Mouse (Mus musculus): ENCODE data around the gene Olfr724. TPM values are rescaled to one million over a fixed set of nuclear protein-coding genes. Genes with fewer than 3 reads are reported as not detected.
"Not testable (repeated sequence)": the region's sequence is repeated elsewhere in the genome, so short reads cannot be mapped to it uniquely, and the experiment has no call there.

Olfr724 gene
- not detected in 2 replicates for polyA plus RNA-seq (2014; fragmentation: Nextera tagmentation; extraction: Ambion mirVana)

DNA sequence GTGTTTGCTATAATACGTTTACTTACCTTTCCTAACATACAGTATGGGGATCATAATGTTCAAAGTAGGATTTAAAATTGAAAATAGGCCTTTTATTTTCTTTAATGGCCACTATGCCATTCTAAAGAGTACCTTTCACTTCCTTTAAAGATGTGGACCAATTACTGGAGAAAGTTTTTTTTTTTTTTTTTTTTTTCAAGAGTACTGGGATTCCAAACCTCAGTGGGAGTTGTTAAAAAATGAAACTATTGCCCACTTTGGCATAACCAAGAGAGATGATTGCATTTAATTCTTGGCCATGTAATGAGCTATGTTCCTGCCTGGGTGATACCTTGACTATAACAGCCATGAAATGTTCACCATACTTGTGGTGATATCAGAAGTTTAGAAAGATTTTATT lies at the start of gene Olfr724:
Olfr724 (minus strand) TSS at position 101 of the 400 bp plus-strand sequence.
- H3K9me3 ChIP-seq (ENCODE audit: control insufficient read depth, low read length); H3K4me2 ChIP-seq; H3K27ac ChIP-seq (ENCODE audit: low read depth, low read length); ATAC-seq (replicated peaks; ENCODE audit: low FRiP score); H3K27me3 ChIP-seq (replicated peaks; ENCODE audit: control insufficient read depth, insufficient read depth, low read length); DNase-seq (ENCODE audit: low spot score); H3K9ac ChIP-seq (ENCODE audit: low read depth, low read length); H3K4me3 ChIP-seq (ENCODE audit: low read depth, low read length); H3K36me3 ChIP-seq (ENCODE audit: control insufficient read depth, insufficient read depth, low read length); H3K4me1 ChIP-seq (replicated peaks; ENCODE audit: control insufficient read depth, insufficient read depth, low read length): not testable (repeated sequence)
- 65% methylated on average over 1 of the region's 1 CpGs for WGBS

DNA sequence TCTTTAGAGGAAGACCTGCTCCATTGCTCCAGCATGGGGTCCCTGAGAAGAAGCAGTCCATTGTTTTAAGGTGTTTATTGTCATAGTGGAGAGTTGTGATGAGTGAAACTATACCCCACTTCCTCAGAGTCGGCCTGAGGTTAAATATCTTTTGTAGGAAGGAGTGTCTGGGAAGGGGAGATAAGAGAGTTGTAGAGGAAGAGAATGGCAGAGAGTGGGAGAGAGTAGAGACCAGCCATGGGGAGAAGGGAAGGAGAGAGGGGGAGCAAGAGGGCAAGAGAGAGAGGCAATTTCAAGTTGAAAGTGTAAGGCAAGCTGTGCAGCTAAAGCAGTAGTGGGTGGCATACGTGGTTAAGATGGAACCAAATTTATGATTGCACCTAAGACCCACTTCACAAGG lies 7.2 kb downstream of the Olfr724 start:
- peak; percentile 76 for ATAC-seq (replicated peaks; ENCODE audit: low FRiP score)
- no peak overlapping the region for H3K9ac ChIP-seq (ENCODE audit: low read depth, low read length)
- no peak overlapping the region for H3K4me2 ChIP-seq
- H3K4me3 ChIP-seq (ENCODE audit: low read depth, low read length) = no peak overlapping the region
- DNase-seq (ENCODE audit: low spot score) = no peak
- H3K9me3 ChIP-seq (ENCODE audit: control insufficient read depth, low read length) = 0 out of 2 replicates have a peak, but pooled peaks cover 2% of the 10 kb centered on the region
- H3K27ac ChIP-seq (ENCODE audit: low read depth, low read length) = no peak overlapping the region
- no peaks in the 10 kb centered on the region for H3K4me1 ChIP-seq (replicated peaks; ENCODE audit: control insufficient read depth, insufficient read depth, low read length)
- no peaks in the 10 kb centered on the region for H3K36me3 ChIP-seq (ENCODE audit: control insufficient read depth, insufficient read depth, low read length)
- WGBS = 22% methylated on average over 2 of the region's 2 CpGs
- no peaks in the 10 kb centered on the region for H3K27me3 ChIP-seq (replicated peaks; ENCODE audit: control insufficient read depth, insufficient read depth, low read length)

DNA sequence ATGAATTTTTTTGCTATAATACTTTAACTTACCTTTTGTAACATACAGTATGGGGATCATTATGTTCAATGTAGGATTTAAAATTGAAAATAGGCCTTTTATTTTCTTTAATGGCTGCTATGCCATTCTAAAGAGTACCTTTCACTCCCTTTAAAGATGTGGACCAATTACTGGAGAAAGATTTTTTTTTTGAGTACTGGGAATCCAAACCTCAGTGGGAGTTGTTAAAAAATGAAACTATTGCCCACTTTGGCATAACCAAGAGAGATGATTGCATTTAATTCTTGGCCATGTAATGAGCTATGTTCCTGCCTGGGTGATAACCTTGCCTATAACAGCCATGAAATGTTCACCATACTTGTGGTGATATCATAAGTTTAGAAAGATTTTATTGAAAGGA lies 31.4 kb downstream of the Olfr724 start, which contains the start of gene Olfr723:
Olfr723 (minus strand) TSS at position 101 of the 400 bp plus-strand sequence.
- not testable (repeated sequence) for H3K27me3 ChIP-seq (replicated peaks; ENCODE audit: control insufficient read depth, insufficient read depth, low read length); ATAC-seq (replicated peaks; ENCODE audit: low FRiP score)

More for the DNA sequence above, 31.4 kb downstream of the Olfr724 start, which contains the start of gene Olfr723:
- not testable (repeated sequence) for H3K9ac ChIP-seq (ENCODE audit: low read depth, low read length); H3K27ac ChIP-seq (ENCODE audit: low read depth, low read length); H3K4me1 ChIP-seq (replicated peaks; ENCODE audit: control insufficient read depth, insufficient read depth, low read length); H3K4me2 ChIP-seq; H3K36me3 ChIP-seq (ENCODE audit: control insufficient read depth, insufficient read depth, low read length); H3K9me3 ChIP-seq (ENCODE audit: control insufficient read depth, low read length); DNase-seq (ENCODE audit: low spot score); H3K4me3 ChIP-seq (ENCODE audit: low read depth, low read length)

Other genes with a start within 250 kb of the Olfr724 start
- 6.7 and 7.1 TPM in 2 replicates for gene Armh4, start 179.9 kb downstream of the Olfr724 start, polyA plus RNA-seq (2014; fragmentation: Nextera tagmentation; extraction: Ambion mirVana)
- gene Olfr722, start 61.3 kb downstream of the Olfr724 start, polyA plus RNA-seq (2014; fragmentation: Nextera tagmentation; extraction: Ambion mirVana) = not detected in 2 replicates
- not detected in 2 replicates for gene Olfr723, start 31.5 kb downstream of the Olfr724 start, polyA plus RNA-seq (2014; fragmentation: Nextera tagmentation; extraction: Ambion mirVana)
- gene Olfr725, start 77.1 kb upstream of the Olfr724 start, polyA plus RNA-seq (2014; fragmentation: Nextera tagmentation; extraction: Ambion mirVana) = not detected in 2 replicates
- not detected in 2 replicates for gene Olfr726, start 127.7 kb upstream of the Olfr724 start, polyA plus RNA-seq (2014; fragmentation: Nextera tagmentation; extraction: Ambion mirVana)
- gene Olfr727, start 159.9 kb upstream of the Olfr724 start, polyA plus RNA-seq (2014; fragmentation: Nextera tagmentation; extraction: Ambion mirVana) = not detected in 2 replicates
- not detected in 2 replicates for gene Olfr728, start 179.4 kb upstream of the Olfr724 start, polyA plus RNA-seq (2014; fragmentation: Nextera tagmentation; extraction: Ambion mirVana)
- not detected in 2 replicates for gene Olfr729, start 189.6 kb upstream of the Olfr724 start, polyA plus RNA-seq (2014; fragmentation: Nextera tagmentation; extraction: Ambion mirVana)
- not detected in 2 replicates for gene Olfr730, start 224.9 kb upstream of the Olfr724 start, polyA plus RNA-seq (2014; fragmentation: Nextera tagmentation; extraction: Ambion mirVana)